Mouse (Mus musculus) lung, embryonic 14.5 days (tissue): ENCODE measurements around the gene Rnd1. TPM values are rescaled to one million over a fixed set of nuclear protein-coding genes. Genes with fewer than 3 reads are reported as not detected.

Experiments used
- ATAC-seq: fragments of 200-750 bp; cut with Nextera tagmentation; 2 replicates; pipeline ENCODE4 v1.8.0; 2017; ENCODE audit warnings: mild to moderate bottlenecking, moderate TSS enrichment, moderate library complexity; ENCODE audit not compliant: insufficient read depth
- DNase-seq: peaks from one replicate; pipeline ENCODE4 v3.0.0-alpha.2; 2015
- H3K27ac ChIP-seq: fragments of 300-500 bp; sonication (generic); 2 replicates; pipeline ENCODE4 v1.5.1; 2014; ENCODE audit warnings: low read depth, mild to moderate bottlenecking, moderate library complexity
- H3K27me3 ChIP-seq: fragments of 300-500 bp; sonication (generic); 2 replicates; pipeline ENCODE4 v1.6.1; 2014; ENCODE audit warnings: low read length, control low read depth; ENCODE audit not compliant: insufficient read depth
- H3K36me3 ChIP-seq: fragments of 300-500 bp; sonication (generic); 2 replicates; pipeline ENCODE4 v1.6.1; 2014; ENCODE audit warnings: control low read depth; ENCODE audit not compliant: insufficient read depth
- H3K4me1 ChIP-seq: fragments of 300-500 bp; sonication (generic); 2 replicates; pipeline ENCODE4 v1.6.1; 2014; ENCODE audit warnings: antibody characterized with exemption, control low read depth; ENCODE audit not compliant: insufficient read depth
- H3K4me2 ChIP-seq: fragments of 300-500 bp; sonication (generic); 2 replicates; pipeline ENCODE4 v1.6.1; 2014; ENCODE audit warnings: mild to moderate bottlenecking
- H3K4me3 ChIP-seq: fragments of 300-500 bp; sonication (generic); 2 replicates; pipeline ENCODE4 v1.5.1; 2014; ENCODE audit warnings: low read depth, low read length
- H3K9ac ChIP-seq: fragments of 300-500 bp; sonication (generic); 2 replicates; pipeline ENCODE4 v1.6.1; 2014
- H3K9me3 ChIP-seq: fragments of 300-500 bp; sonication (generic); 2 replicates; pipeline ENCODE4 v1.6.1; 2016; ENCODE audit warnings: low read depth, low read length, control low read depth
- CTCF ChIP-seq: IDR thresholded peaks from 2 replicates; pipeline ENCODE4 v1.5.1; 2016; ENCODE audit warnings: antibody characterized with exemption, low read depth
- WGBS: fragments of 180-500 bp; shearing (Covaris S2); extraction: QIAGEN DNeasy Blood & Tissue Kit; methylation state at CpG from one replicate; pipeline ENCODE4 v1.1.7; 2014; 5-methylcytosine and 5-hydroxymethylcytosine counted together
- polyA plus RNA-seq: library from polyadenylated mRNA; unstranded; fragments of >200 nt; fragmentation: Nextera tagmentation; extraction: Ambion mirVana; gene quantifications from 2 replicates; pipeline ENCODE4 v1.2.1, GENCODE M21; 2014

Gene Rnd1
- polyA plus RNA-seq, 1 experiment from 2014 or later = 0.67 TPM

DNA sequence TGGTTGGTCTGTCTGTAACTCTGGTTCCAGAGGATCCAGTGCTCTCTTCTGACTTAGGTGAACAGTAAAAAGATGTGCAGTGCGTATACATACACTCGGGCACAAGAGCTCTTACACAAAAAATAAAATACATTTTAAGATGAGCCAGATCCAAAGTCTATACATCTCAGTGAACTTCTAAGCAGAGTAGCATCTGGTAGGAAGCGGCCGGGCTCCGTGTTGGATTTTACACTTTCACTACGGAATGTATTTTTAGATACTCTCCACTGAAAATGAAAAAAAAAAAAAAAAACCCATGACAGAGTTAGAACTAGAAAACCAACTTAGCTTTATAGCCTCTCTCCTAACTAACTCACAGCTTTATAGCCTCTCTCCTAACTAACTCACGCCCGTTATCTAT lies 3.4 kb upstream of the Rnd1 start:
- DNase-seq (no peak), ATAC-seq (no peak)
- H3K4me3 ChIP-seq = no peak overlapping the region
- no peaks in the 10 kb centered on the region for H3K4me1 ChIP-seq
- no peak overlapping the region for H3K4me2 ChIP-seq
- 80% methylated on average over 8 of the region's 8 CpGs for WGBS
- H3K9me3 ChIP-seq = no peaks in the 10 kb centered on the region
- peaks cover 30% of the 10 kb centered on the region for H3K27me3 ChIP-seq
- no peak overlapping the region for H3K9ac ChIP-seq
- TF ChIP-seq CTCF = no peak
- no peaks in the 10 kb centered on the region for H3K36me3 ChIP-seq
- no peak overlapping the region for H3K27ac ChIP-seq

DNA sequence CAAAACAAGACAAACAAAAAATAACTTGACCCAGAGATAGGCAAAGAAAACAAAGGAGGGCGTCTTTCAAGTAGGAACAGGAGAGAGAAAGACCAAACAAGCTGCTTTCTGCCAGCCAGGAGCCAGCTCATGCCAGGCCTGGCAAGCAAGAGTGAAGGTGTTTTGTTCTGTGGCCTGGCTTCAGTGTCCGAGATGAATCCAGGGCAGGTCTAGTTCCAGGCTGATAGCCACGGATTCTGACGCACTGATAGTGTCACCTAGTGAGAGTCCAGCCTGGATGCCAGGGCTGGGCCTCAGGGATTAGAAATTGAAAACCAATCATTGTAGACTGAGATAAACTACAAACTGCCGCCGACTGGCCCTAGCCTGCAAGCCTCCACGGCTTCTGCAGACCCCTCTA lies 716 bp upstream of the Rnd1 start:
- Histone ChIP-seq H3K27ac (no peak overlapping the region), H3K4me3 (no peak overlapping the region), H3K4me2 (no peak overlapping the region), H3K36me3 (no peaks in the 10 kb centered on the region), H3K27me3 (peaks cover 48% of the 10 kb centered on the region), H3K9me3 (no peaks in the 10 kb centered on the region), H3K9ac (no peak overlapping the region), H3K4me1 (no peaks in the 10 kb centered on the region)
- DNase-seq (no peak), ATAC-seq (no peak)
- 55% methylated on average over 7 of the region's 7 CpGs for WGBS
- no peak for TF ChIP-seq CTCF

DNA sequence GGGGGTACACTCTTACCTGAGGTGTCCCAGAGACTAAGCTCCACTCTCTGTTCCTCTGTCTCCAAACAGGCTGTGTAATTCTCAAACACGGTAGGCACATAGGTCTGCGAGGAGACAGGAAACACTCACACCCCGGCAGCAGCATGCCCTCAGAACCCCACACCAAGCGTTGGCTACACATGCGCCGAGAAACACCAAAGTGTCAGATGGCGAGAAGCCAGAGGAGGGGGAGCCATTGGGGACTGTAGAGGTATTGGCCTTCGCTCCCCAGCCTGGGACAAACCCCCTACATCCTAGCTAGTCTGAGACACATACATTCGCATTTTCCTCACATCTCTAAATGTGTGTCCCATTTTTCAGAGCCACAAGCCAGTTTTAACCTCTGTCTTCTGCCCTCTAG lies 790 bp downstream of the Rnd1 start:
- Histone ChIP-seq H3K4me3 (0 out of 2 replicates have a peak overlapping the region, but pooled peaks have one; percentile 5), H3K27ac (no peak overlapping the region), H3K9me3 (no peaks in the 10 kb centered on the region), H3K4me2 (peak overlapping the region; percentile 70), H3K4me1 (no peaks in the 10 kb centered on the region), H3K27me3 (peaks cover 48% of the 10 kb centered on the region), H3K9ac (no peak overlapping the region), H3K36me3 (no peaks in the 10 kb centered on the region)
- peak; percentile 37 for DNase-seq
- WGBS = 4% methylated on average over 9 of the region's 9 CpGs
- no peak for TF ChIP-seq CTCF
- no peak for ATAC-seq

DNA sequence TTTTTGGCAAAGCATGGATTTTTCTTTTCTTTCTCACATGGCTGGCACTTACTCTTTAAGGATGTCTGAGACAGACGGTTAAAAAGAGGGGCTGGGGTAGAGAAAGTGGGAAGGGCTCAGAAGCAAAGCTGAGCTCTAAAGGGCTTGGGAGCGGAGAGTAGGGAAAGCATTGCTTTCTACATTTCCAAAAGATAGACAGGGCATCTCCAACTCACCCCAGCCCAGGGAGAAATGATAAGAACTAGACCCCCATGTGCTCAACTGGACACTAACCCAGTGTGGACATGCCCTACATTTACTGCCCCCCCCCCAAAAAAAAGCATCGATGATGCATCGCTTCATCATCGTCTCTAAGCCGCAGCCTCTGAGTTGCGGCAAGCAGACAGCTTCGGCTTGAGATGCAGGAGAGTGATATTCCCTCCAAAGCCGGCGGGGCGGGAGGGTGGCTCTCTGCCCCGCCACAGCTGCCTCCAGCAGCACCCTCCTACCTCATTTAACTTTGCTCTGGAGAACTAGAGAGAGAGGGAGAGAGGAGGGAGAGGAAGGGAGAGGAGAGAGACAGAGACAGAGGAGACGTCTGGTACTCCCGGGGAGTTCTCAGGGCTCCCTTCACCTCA lies 1.5 kb downstream of the Rnd1 start:
- Histone ChIP-seq H3K4me3 (no peak overlapping the region), H3K36me3 (no peaks in the 10 kb centered on the region), H3K27ac (no peak overlapping the region), H3K9ac (no peak overlapping the region; the same call in 1 of the 2 replicates), H3K4me2 (peak overlapping the region; percentile 70; the same call in 1 of the 2 replicates), H3K27me3 (peaks cover 48% of the 10 kb centered on the region), H3K9me3 (no peaks in the 10 kb centered on the region), H3K4me1 (no peaks in the 10 kb centered on the region)
- no peak for DNase-seq
- no peak for TF ChIP-seq CTCF
- no peak for ATAC-seq
- WGBS = 7% methylated on average over 14 of the region's 14 CpGs

DNA sequence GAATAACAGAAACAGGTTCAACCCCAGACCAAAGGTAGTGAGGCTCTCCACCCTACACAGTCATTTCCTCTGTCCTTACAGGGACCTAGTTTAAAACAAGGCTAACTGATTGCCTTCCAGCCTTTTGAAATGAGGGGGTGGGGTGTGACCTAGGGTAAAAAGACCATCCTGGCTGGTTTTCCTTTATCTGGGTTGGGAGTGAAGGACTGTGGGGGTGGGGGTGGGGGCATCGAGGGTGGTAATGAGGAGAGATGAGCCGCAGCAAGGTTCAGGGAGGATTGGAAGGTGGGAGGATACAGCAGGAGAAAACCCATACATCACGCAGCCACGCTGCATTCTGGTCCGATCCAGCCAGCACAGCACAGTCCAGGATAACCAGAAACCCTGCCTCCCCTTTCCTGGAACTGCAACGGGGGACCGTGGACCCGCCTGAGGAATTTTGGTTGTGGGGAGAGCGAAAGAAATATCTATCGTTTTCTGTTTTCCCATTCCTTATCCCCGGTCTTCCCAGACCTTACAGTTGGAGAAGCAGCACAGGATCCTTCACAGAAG lies 2.2 kb downstream of the Rnd1 start:
- no peaks in the 10 kb centered on the region for H3K4me1 ChIP-seq
- H3K4me3 ChIP-seq = no peak overlapping the region
- no peaks in the 10 kb centered on the region for H3K9me3 ChIP-seq
- no peak for ATAC-seq
- H3K9ac ChIP-seq = no peak overlapping the region
- 23% methylated on average over 11 of the region's 11 CpGs for WGBS
- no peak for DNase-seq
- no peaks in the 10 kb centered on the region for H3K36me3 ChIP-seq
- peaks cover 48% of the 10 kb centered on the region for H3K27me3 ChIP-seq
- no peak overlapping the region for H3K27ac ChIP-seq
- peak overlapping the region; percentile 70; the same call in 1 of the 2 replicates for H3K4me2 ChIP-seq
- no peak for TF ChIP-seq CTCF

DNA sequence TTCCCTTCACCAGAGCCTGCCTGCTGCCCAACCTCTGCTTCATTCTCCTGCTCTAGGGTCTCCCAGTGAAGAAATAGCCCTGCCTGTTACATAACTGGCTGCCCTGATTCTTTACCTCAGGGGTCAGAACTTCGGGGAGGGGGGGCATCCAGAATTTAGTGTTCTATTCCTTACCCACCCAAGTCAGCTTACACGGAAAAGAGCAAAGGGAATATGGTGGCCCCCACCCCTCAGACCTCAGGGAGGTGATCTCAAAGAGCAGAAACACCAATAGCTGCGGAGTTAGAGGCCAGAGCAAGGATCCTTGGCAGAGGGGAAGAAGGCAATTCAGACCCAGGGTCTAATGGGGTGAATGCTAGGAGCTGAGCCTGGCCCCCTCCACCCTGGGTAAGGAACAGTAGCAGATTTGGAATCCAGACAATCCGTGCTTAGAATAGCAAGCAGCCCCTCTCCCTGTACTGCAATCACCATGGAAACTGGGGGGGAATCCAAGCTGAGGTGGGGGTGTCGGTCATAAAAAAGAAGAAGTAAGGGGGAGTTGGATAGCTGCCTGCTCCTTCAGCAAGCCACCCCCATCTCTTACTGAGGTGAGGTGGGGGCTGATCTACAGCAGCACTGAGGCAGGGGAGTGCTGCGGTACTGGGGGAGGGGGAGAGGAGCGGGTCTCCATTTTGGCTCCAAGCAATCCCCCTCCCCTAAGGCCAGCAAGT lies 2.8 kb downstream of the Rnd1 start:
- H3K9ac ChIP-seq = no peak overlapping the region
- no peak overlapping the region for H3K4me2 ChIP-seq
- no peaks in the 10 kb centered on the region for H3K36me3 ChIP-seq
- no peak for TF ChIP-seq CTCF
- H3K9me3 ChIP-seq = no peaks in the 10 kb centered on the region
- no peaks in the 10 kb centered on the region for H3K4me1 ChIP-seq
- H3K27me3 ChIP-seq = peaks cover 48% of the 10 kb centered on the region
- ATAC-seq = no peak
- no peak overlapping the region for H3K4me3 ChIP-seq
- DNase-seq = no peak
- 42% methylated on average over 7 of the region's 7 CpGs for WGBS
- H3K27ac ChIP-seq = no peak overlapping the region

DNA sequence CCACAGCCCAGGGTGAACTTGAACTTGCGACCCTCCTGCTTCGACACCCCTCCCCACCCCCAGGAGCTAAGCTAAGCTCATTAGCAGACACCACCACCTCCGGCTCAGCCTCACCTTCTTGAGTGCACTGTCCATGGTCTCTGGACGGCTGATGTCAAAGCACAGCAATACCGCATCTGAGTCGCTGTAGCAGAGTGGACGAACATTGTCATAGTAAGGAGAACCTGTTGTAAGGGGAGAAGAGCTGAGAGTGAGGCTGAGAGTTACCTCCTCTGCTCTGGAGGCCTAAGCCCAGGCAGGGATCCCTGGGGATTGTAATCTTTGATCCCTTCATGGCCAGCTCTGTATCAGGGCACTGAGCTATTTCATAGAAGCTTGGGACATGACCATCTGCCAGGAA lies 3.5 kb downstream of the Rnd1 start:
- Histone ChIP-seq H3K4me3 (no peak overlapping the region), H3K4me1 (no peaks in the 10 kb centered on the region), H3K9ac (no peak overlapping the region), H3K27ac (no peak overlapping the region), H3K36me3 (no peaks in the 10 kb centered on the region), H3K9me3 (no peaks in the 10 kb centered on the region), H3K27me3 (peaks cover 45% of the 10 kb centered on the region), H3K4me2 (no peak overlapping the region)
- no peak for TF ChIP-seq CTCF
- ATAC-seq = no peak
- no peak for DNase-seq
- 62% methylated on average over 7 of the region's 7 CpGs for WGBS
